Mouse (Mus musculus): ENCODE results near the gene Ctsk. TPM values are rescaled to one million over a fixed set of nuclear protein-coding genes. Genes with fewer than 3 reads are reported as not detected.

The Ctsk gene
- polyA plus RNA-seq (2014; fragmentation: Illumina TruSeq; extraction: RNeasy Lipid Tissue Mini Kit (QIAGEN cat#74804); ENCODE audit: low read depth, low replicate concordance): 4.4 TPM

GRCm38 (mm10) chr3:95499024-95499423, at the start of gene Ctsk:
Ctsk (plus strand) TSS chr3:95499256.

GRCm38 (mm10) chr3:95526622-95527211, 27.7 kb downstream of the Ctsk start, which contains the start of gene Ctss:
Ctss (plus strand) TSS chr3:95526786.

Other genes starting within 250 kb of the Ctsk start
- gene Bnipl, start 248.1 kb upstream of the Ctsk start, polyA plus RNA-seq (2014; fragmentation: Illumina TruSeq; extraction: RNeasy Lipid Tissue Mini Kit (QIAGEN cat#74804); ENCODE audit: low read depth, low replicate concordance): 1.4 TPM
- 113 TPM for gene Mindy1, start 217.9 kb upstream of the Ctsk start, polyA plus RNA-seq (2014; fragmentation: Illumina TruSeq; extraction: RNeasy Lipid Tissue Mini Kit (QIAGEN cat#74804); ENCODE audit: low read depth, low replicate concordance)
- gene Prune1, start 217.2 kb upstream of the Ctsk start, polyA plus RNA-seq (2014; fragmentation: Illumina TruSeq; extraction: RNeasy Lipid Tissue Mini Kit (QIAGEN cat#74804); ENCODE audit: low read depth, low replicate concordance): 7.0 TPM
- gene Anxa9, start 192.1 kb upstream of the Ctsk start, polyA plus RNA-seq (2014; fragmentation: Illumina TruSeq; extraction: RNeasy Lipid Tissue Mini Kit (QIAGEN cat#74804); ENCODE audit: low read depth, low replicate concordance): not detected
- gene Cers2, start 184.5 kb upstream of the Ctsk start, polyA plus RNA-seq (2014; fragmentation: Illumina TruSeq; extraction: RNeasy Lipid Tissue Mini Kit (QIAGEN cat#74804); ENCODE audit: low read depth, low replicate concordance): 83.0 TPM
- 20.2 TPM for gene Setdb1, start 142.1 kb upstream of the Ctsk start, polyA plus RNA-seq (2014; fragmentation: Illumina TruSeq; extraction: RNeasy Lipid Tissue Mini Kit (QIAGEN cat#74804); ENCODE audit: low read depth, low replicate concordance)
- not detected for gene 4930558C23Rik, start 96.4 kb upstream of the Ctsk start, polyA plus RNA-seq (2014; fragmentation: Illumina TruSeq; extraction: RNeasy Lipid Tissue Mini Kit (QIAGEN cat#74804); ENCODE audit: low read depth, low replicate concordance)
- 62.1 TPM for gene Arnt, start 64.9 kb upstream of the Ctsk start, polyA plus RNA-seq (2014; fragmentation: Illumina TruSeq; extraction: RNeasy Lipid Tissue Mini Kit (QIAGEN cat#74804); ENCODE audit: low read depth, low replicate concordance)
- gene Ctss, start 27.5 kb downstream of the Ctsk start, polyA plus RNA-seq (2014; fragmentation: Illumina TruSeq; extraction: RNeasy Lipid Tissue Mini Kit (QIAGEN cat#74804); ENCODE audit: low read depth, low replicate concordance): 858 TPM
- gene Hormad1, start 60.4 kb downstream of the Ctsk start, polyA plus RNA-seq (2014; fragmentation: Illumina TruSeq; extraction: RNeasy Lipid Tissue Mini Kit (QIAGEN cat#74804); ENCODE audit: low read depth, low replicate concordance): not detected
- 912 TPM for gene Golph3l, start 89.7 kb downstream of the Ctsk start, polyA plus RNA-seq (2014; fragmentation: Illumina TruSeq; extraction: RNeasy Lipid Tissue Mini Kit (QIAGEN cat#74804); ENCODE audit: low read depth, low replicate concordance)
- gene Ensa, start 125.7 kb downstream of the Ctsk start, polyA plus RNA-seq (2014; fragmentation: Illumina TruSeq; extraction: RNeasy Lipid Tissue Mini Kit (QIAGEN cat#74804); ENCODE audit: low read depth, low replicate concordance): 68.6 TPM
- 818 TPM for gene Mcl1, start 159.5 kb downstream of the Ctsk start, polyA plus RNA-seq (2014; fragmentation: Illumina TruSeq; extraction: RNeasy Lipid Tissue Mini Kit (QIAGEN cat#74804); ENCODE audit: low read depth, low replicate concordance)
- gene Adamtsl4, start 188.7 kb downstream of the Ctsk start, polyA plus RNA-seq (2014; fragmentation: Illumina TruSeq; extraction: RNeasy Lipid Tissue Mini Kit (QIAGEN cat#74804); ENCODE audit: low read depth, low replicate concordance): 2.2 TPM
- gene Ecm1, start 240.3 kb downstream of the Ctsk start, polyA plus RNA-seq (2014; fragmentation: Illumina TruSeq; extraction: RNeasy Lipid Tissue Mini Kit (QIAGEN cat#74804); ENCODE audit: low read depth, low replicate concordance): 3.3 TPM